Mouse (Mus musculus): ENCODE measurements at regions not wholly inside any gene's neighbourhood (a gene's known extent, or its start where the extent isn't known, plus 50 kb on each side); places are given as distances from the start of the nearest gene placed in this dataset.

- no peak for DNase-seq
Measured at GRCm38 (mm10) chr9:50395543-50395942, 50.8 kb upstream of the Rpl10-ps3 start.

GRCm38 (mm10) chr9:50396051-50396450 is 51.3 kb upstream of the Rpl10-ps3 start:
- DNase-seq = no peak

- no peak for DNase-seq
Measured at GRCm38 (mm10) chr9:50408396-50408795, 63.6 kb upstream of the Rpl10-ps3 start.

DNA sequence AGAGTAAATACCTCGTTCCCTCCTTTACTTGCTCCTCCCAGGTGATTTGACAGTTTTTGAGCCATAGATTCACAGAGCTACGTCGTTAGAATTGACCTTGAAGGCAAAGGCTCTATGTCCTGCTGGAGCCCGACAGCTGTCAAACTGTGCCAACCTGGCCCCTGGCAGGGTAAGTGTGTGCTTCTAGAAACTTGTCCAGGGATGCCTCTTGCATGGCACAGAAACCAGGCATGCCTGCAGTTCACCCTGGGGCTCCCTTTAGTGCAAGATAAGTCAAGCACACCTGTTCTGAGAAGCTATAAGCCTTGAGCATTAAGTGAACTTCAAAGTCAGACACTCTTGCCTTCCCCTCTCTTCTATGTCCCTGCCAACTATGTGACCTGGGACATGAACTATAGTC is 64.1 kb upstream of the Rpl10-ps3 start:
- no peak for DNase-seq

- no peak for DNase-seq
Measured at GRCm38 (mm10) chr9:50412986-50413385, 68.2 kb upstream of the Rpl10-ps3 start.

GRCm38 (mm10) chr9:50413514-50414335 is 69.0 kb upstream of the Rpl10-ps3 start:
- no peak for DNase-seq

DNA sequence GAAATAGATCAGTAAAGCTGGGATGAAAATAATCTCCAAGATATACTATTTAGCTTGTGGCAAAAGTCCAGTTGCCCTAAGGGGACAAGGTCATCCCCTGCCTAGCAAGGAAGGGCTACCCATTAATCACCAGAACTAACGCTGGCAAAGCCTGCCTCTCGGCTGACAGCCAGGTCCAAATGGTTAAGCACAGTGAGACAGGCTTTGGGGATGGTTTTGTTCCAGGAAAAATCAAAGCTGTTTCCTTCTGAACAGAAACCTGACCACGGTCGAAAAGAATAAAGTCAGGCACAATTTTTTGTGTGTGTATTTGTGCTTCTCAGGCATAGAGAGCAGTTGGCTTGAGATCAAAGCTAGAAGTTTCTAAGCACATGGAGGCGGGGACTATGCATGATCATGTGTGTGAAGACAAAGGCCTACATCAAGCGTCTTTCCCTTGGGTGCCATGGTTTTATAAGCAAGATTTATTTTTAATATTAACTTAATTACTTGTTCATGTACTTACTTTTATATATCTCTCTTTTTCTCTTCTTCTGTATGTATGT is 70.1 kb upstream of the Rpl10-ps3 start:
- DNase-seq = no peak

DNA sequence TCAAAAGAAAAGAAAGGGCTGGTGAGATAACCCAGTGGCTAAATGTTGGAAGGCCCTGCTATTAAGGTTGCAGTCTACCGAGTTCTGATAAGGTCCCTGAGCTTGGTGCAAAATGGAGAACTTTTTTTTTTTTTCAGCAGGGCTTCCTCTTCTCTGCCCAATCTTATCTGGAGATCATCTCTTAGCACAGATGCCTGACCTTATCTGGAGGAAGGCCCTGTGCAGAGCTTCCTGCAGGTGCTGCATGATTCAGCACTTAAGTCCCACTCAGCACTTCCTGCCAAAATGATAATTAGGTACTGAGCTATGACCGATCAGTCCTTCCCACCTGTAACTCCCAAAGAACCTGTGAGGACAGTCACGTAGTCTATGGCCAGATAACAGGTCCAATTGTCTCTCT is 71.9 kb upstream of the Rpl10-ps3 start:
- DNase-seq = no peak

DNA sequence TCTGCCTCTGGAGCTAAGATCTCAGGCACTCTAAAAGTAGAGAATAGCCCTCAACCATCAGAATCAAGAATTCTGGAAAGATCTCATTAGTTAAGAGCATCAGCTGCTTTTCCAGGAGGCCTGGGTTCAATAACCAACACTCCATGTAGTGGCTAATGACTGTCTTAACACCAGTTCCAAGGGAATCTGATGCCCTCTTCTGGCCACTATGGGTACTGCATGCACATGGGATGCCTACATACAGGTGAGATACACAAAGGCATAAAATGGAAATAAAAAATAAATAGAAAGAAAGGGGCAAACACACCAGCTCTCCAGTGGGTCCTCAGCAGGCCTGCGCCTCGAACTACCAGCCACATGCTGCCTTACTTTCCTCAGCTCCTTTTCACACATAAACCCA is 73.3 kb upstream of the Plet1 start:
- DNase-seq = no peak

GRCm38 (mm10) chr9:50421572-50422285 is 72.6 kb upstream of the Plet1 start:
- no peak for DNase-seq

DNA sequence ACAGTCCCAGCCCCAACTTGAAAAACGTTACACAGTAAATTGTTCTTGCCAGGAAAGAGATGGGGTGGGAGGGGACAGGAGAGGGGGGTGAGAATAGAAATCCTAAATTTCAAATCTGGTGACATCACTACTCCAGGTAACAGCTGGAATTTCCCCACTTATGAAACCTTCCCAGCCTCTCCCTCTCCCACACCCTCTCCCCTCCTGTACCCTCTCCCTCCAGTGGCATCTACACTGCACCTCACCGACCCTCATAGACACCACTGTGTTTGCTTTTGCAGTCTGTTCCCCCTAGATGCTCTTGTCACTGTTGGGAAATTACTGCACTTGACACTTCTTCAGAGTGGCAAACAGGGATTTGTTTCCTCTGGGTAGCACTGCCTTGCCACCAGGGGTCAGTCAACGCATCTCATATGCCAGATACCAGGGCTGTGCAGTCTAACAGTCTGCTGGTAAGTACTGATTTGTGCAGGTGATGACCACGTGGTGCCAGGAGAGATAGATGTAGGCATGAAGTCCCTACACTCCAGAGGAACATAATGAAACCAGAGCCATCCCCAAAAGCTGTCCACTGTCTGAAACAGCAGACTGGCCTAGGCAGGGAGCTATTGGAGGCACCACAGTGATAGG is 68.3 kb upstream of the Plet1 start:
- DNase-seq = no peak

DNA sequence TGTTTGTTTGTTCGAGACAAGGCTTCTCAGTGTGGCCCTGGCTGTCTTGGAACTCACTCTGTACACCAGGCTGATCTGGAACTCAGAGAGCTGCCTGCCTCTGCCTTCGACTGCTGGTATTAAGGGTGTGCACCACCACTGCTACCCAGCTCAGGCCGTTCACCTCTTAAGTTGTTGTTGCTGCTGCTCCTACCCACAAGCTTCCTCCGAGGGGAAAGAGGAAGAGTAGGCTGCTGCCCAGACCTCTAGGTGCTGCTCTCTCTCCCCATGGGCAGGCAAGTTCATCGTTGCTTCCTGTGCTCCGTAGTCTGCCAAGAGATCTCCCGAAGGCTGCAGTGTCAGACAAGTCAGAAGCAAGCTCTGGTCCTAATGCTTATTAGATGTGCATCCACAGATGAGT is 64.2 kb upstream of the Plet1 start:
- DNase-seq = no peak

DNA sequence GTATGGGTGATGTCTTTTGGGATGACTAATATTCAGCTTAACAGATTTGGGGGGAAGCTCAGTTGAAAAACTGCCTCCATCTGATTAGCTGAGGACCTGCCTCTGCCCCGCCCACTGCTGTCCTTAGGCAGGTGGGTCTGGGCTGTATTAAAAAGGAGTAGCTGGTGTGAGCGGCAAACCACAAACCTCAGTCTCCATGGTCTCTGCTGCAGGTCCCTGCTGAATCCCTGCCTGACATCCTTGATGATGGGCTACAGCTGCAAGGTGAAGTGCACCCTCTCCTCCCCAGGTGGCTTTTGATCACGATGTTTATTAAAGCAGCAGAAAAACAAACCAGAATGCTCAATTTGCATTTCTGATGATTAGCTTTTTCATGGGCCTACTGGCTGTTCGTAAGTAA is 60.8 kb upstream of the Plet1 start:
- DNase-seq = no peak

DNA sequence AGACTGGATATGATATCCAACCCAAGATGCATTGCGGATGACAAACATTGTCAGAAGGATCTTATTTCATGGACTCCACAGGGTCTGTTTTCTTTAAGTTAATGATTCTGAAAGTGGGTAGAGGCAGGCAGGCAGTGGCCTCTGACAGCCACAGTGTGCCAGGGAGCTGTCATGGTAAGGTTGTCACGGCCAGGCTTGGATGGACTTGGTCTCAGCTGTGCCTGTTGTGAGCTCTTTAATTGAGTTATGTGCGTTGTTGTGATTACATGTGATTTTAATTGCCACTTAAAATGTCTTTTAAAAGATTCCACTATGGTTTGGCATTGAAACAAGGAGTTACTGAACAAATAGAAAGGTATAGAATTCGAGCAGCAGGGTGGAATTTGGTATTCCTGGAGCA is 60.3 kb upstream of the Plet1 start:
- no peak for DNase-seq

DNA sequence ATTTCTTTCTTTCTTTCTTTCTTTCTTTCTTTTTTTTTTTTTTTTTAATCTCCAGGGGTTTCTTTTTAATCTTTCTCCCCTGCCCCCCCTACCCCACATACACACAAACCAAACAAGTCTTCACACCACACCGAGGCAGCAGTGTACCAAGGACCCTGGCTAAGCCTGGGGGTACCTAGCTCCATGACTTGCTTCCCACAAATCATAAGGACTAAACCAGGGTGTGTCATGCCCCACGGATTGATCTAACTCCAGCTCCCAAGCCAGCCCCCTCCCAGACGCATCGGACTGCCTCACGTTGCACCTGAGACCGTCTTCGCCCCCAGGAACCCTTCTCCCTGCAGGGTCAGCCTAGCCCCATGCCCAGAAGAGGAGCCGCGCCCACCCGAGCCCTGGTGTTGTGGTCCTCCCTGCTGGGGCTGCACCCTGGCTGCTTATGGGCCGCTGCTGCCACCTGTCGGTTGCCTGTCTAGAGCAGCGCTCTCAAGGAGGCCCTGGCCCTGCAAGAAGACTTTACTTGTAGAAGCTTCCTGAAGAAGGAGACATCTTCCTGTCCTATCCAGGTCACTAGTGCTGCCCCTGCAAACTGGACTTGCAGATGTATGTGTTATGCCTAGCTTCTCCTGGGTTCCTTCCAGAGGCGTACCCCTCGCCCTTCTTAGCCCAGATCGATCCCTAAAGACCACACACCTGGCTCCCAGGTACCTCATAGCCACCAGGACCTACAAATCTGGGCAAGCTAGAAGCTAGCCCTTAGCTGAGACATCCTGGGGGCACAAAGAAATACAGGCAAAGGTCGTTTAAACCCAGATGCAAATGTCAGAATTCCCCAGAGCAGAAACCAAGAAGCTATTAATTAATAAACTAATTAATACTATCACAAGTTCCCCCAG is 56.2 kb upstream of the Plet1 start:
- peak in 1 of 2 experiments; percentile 53 for DNase-seq

GRCm38 (mm10) chr9:50438738-50439137 is 55.6 kb upstream of the Plet1 start:
- no peak for DNase-seq

GRCm38 (mm10) chr9:50440222-50440621 is 54.1 kb upstream of the Plet1 start:
- no peak for DNase-seq

- no peak for DNase-seq
Measured at GRCm38 (mm10) chr9:50440689-50441088, 53.6 kb upstream of the Plet1 start.

DNA sequence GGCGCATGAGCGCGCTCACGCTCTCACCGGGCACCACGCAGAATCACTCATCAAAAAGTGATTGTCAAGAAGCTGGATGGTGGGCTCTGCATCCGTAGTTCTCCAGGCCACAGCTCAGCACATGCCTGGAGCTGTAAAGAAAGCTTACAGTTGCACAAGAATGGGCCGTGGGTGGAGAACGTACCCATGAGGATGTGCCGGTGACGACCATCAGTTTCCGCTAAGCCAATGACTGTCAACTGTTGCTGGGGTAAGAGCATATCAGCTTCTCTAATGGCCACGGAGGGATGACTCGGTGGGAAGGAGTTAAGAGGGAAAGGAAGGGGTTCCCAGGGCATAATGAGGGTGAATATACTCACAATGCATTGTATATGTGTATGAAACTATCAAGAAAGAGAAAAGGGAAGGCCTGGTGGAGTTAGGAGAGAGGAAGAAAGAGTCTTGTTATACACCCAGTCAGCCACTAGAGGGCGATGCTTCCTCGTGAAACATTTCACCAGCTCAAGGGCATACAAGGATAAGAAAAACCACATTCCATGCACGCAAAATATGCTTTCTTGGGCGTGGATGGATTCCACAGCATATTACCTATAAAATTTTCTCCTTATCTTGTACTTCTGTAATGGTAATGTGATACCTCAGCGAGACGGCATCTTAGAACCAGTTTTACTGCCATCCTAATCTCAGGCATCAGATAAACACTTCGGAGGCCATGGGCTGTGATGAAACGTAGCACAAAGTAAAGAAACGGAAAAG is 50.4 kb upstream of the Plet1 start:
- peak in 1 of 2 experiments; percentile 40 for DNase-seq
